Mouse (Mus musculus) MEL-GATA-1-ER (cell line): ENCODE results near the gene Sptan1.

Source experiments
- DNase-seq: peaks from one replicate; pipeline ENCODE4 v3.0.0-alpha.2; 2012; ENCODE audit warnings: low read depth; ENCODE audit errors: extremely low read depth

The Sptan1 gene

GRCm38 (mm10) chr2:29965250-29965843 is at the start of gene Sptan1:
Sptan1 (plus strand) TSS chr2:29965560.
- peak; percentile 71 for DNase-seq

- no peak for DNase-seq
Measured at GRCm38 (mm10) chr2:29917621-29918020, 47.7 kb upstream of the Sptan1 start.

- no peak for DNase-seq
Measured at GRCm38 (mm10) chr2:29922011-29922410, 43.3 kb upstream of the Sptan1 start.

- no peak for DNase-seq
Measured at GRCm38 (mm10) chr2:29926542-29926941, 38.8 kb upstream of the Sptan1 start.

GRCm38 (mm10) chr2:29930506-29930905 is 34.9 kb upstream of the Sptan1 start:
- no peak for DNase-seq

- no peak for DNase-seq
Measured at GRCm38 (mm10) chr2:29931194-29931593, 34.2 kb upstream of the Sptan1 start.

- DNase-seq: peak; percentile 77
Measured at GRCm38 (mm10) chr2:29934906-29935599, 30.3 kb upstream of the Sptan1 start, which contains the start of gene Gle1. Gle1 (plus strand) TSS chr2:29935426.

- DNase-seq: no peak
Measured at GRCm38 (mm10) chr2:29940073-29940472, 25.3 kb upstream of the Sptan1 start.

- no peak for DNase-seq
Measured at GRCm38 (mm10) chr2:29940826-29941225, 24.5 kb upstream of the Sptan1 start.

- DNase-seq: no peak
Measured at GRCm38 (mm10) chr2:29944723-29945122, 20.6 kb upstream of the Sptan1 start.

- DNase-seq: no peak
Measured at GRCm38 (mm10) chr2:29948896-29949295, 16.5 kb upstream of the Sptan1 start.

GRCm38 (mm10) chr2:29961246-29961645 is 4.1 kb upstream of the Sptan1 start:
- DNase-seq: no peak

GRCm38 (mm10) chr2:29964354-29965249 is 758 bp upstream of the Sptan1 start:
- DNase-seq: no peak

GRCm38 (mm10) chr2:29965906-29966305 is 546 bp downstream of the Sptan1 start:
- DNase-seq: no peak

- DNase-seq: no peak
Measured at GRCm38 (mm10) chr2:29966826-29967225, 1.5 kb downstream of the Sptan1 start.

- DNase-seq: no peak
Measured at GRCm38 (mm10) chr2:29967768-29968167, 2.4 kb downstream of the Sptan1 start.

- no peak for DNase-seq
Measured at GRCm38 (mm10) chr2:29968638-29969037, 3.3 kb downstream of the Sptan1 start.

- DNase-seq: peak; percentile 89
Measured at GRCm38 (mm10) chr2:29971838-29972635, 6.7 kb downstream of the Sptan1 start.

GRCm38 (mm10) chr2:29973525-29973924 is 8.2 kb downstream of the Sptan1 start:
- no peak for DNase-seq

GRCm38 (mm10) chr2:29977307-29977706 is 11.9 kb downstream of the Sptan1 start:
- DNase-seq: peak; percentile 26

GRCm38 (mm10) chr2:29980661-29981060 is 15.3 kb downstream of the Sptan1 start:
- no peak for DNase-seq
